ENCODE assay signal across 23 mouse cellular contexts in the genomic region with DNA sequence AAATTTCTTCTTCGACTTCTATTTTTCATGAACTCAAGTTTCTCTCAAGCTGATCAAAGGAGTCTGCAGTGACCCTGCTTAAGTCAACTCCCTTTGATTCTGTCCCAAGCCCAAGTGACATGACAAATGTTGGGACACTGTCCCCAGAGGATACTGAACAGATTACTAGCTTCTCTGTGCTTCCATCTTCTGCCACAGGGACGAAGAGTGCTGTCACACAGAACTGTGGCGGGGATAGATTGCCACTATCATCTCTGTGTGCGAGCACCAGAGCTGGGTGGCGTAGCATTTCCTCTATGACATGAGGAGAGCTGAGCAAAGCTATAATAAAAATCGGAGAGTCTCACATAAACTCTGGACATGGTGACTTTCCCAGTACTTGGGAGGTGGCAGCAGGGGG. TPM values are rescaled to one million over a fixed set of nuclear protein-coding genes. Genes with fewer than 3 reads are reported as not detected.
DNase-seq lines count a peak whose midpoint lies in the region; ATAC-seq lines count a peak whose summit lies in the region.
"Had no signal": no experiment of that assay in that cellular context is flagged by ENCODE, and none has a peak within 500 bp of the region (broad histone marks: within the 10 kb centered on the region; RNA-seq: fewer than 3 reads in every experiment).

No protein-coding gene starts in this region.

- DNase-seq in adrenal gland, adult 2 months: peak; percentile 28
- DNase-seq in adrenal gland, adult 8-10 months: no peak
- no peak for DNase-seq in kidney, postnatal 25 days
- no peak for DNase-seq in lung, adult 18-20 months
- peak; percentile 52 for DNase-seq in lung, postnatal 10 days
- no peak for DNase-seq in testis, postnatal 10 days (ENCODE audit: low spot score)
- DNase-seq: cerebellum, adult 18-20 months; cerebellum, postnatal 25 days; forebrain, postnatal 0 days; heart, adult 18-20 months; heart, postnatal 36 days; right cerebral cortex, adult 18-20 months; thymus, postnatal 14 days had no signal

- no peak for ATAC-seq in kidney, embryonic 15.5 days (replicated peaks; ENCODE audit: low FRiP score)
- no peak for ATAC-seq in lung, embryonic 15.5 days (ENCODE audit: borderline replicate concordance, extremely low read depth, low FRiP score, low TSS enrichment)
- ATAC-seq: CD4-positive, CD25-positive, alpha-beta regulatory T cell, adult 4 months; forebrain, postnatal 0 days; intestine, postnatal 0 days; Patski had no signal

- H3K9ac ChIP-seq in kidney, embryonic 15.5 days: no peak overlapping the region
- no peak overlapping the region for H3K9ac ChIP-seq in lung, embryonic 15.5 days
- H3K9ac ChIP-seq: embryonic facial prominence, embryonic 15.5 days; forebrain, postnatal 0 days; heart, embryonic 13.5 days; hindbrain, embryonic 15.5 days; liver, embryonic 14.5 days had no signal

- WGBS in kidney, embryonic 15.5 days: 67% methylated on average over 6 of the region's 6 CpGs
- WGBS in lung, embryonic 15.5 days: 80% methylated on average over 6 of the region's 6 CpGs

- peaks cover 44% of the 10 kb centered on the region for H3K36me3 ChIP-seq in kidney, embryonic 15.5 days
- peaks cover 31% of the 10 kb centered on the region for H3K36me3 ChIP-seq in lung, embryonic 15.5 days

- H3K4me2 ChIP-seq in kidney, embryonic 15.5 days: no peak overlapping the region
- no peak overlapping the region for H3K4me2 ChIP-seq in lung, embryonic 15.5 days
- H3K4me2 ChIP-seq: embryonic facial prominence, embryonic 15.5 days; heart, embryonic 13.5 days had no signal

- 0 out of 2 replicates have a peak, but pooled peaks cover 7% of the 10 kb centered on the region for H3K4me1 ChIP-seq in kidney, embryonic 15.5 days
- peaks cover 2% of the 10 kb centered on the region; the same call in 1 of the 2 replicates for H3K4me1 ChIP-seq in lung, embryonic 15.5 days
- H3K4me1 ChIP-seq: embryonic facial prominence, embryonic 15.5 days had no signal

- H3K27ac ChIP-seq in kidney, embryonic 15.5 days: peak overlapping the region; percentile 13; the same call in 1 of the 2 replicates
- H3K27ac ChIP-seq in lung, embryonic 15.5 days: 0 out of 2 replicates have a peak overlapping the region, but pooled peaks have one; percentile 6
- H3K27ac ChIP-seq: embryonic facial prominence, embryonic 15.5 days; heart, embryonic 13.5 days; hindbrain, embryonic 15.5 days; liver, embryonic 14.5 days; stomach, postnatal 0 days had no signal

- H3K27me3 ChIP-seq in kidney, embryonic 15.5 days: no peaks in the 10 kb centered on the region
- no peaks in the 10 kb centered on the region for H3K27me3 ChIP-seq in lung, embryonic 15.5 days
- H3K27me3 ChIP-seq: embryonic facial prominence, embryonic 15.5 days; heart, embryonic 13.5 days; hindbrain, embryonic 15.5 days; Patski had no signal

- H3K4me3 ChIP-seq in kidney, embryonic 15.5 days (replicated peaks): no peak overlapping the region
- H3K4me3 ChIP-seq in lung, embryonic 15.5 days: no peak overlapping the region
- H3K4me3 ChIP-seq: embryonic facial prominence, embryonic 15.5 days; heart, embryonic 13.5 days; hindbrain, embryonic 15.5 days had no signal

- H3K9me3 ChIP-seq in kidney, embryonic 15.5 days (replicated peaks): no peaks in the 10 kb centered on the region
- H3K9me3 ChIP-seq in lung, embryonic 15.5 days: no peaks in the 10 kb centered on the region
- H3K9me3 ChIP-seq: embryonic facial prominence, embryonic 15.5 days; heart, embryonic 13.5 days; hindbrain, embryonic 15.5 days had no signal

RNA-seq across cellular contexts. Expression of a gene that starts 29.3 kb away (rescaled TPM):
- 10 to 100 TPM; 37.9 to 50.1 TPM for total RNA-seq in adrenal gland, adult 2 months (2021)
- polyA plus RNA-seq in adrenal gland, adult 2 months (2012; rRNA removed): 10.7 and 12.5 TPM in 2 replicates
- total RNA-seq in adrenal gland, adult 8-10 months (2022): 10 to 100 TPM; 53.7 to 68.7 (median 64.1) TPM
- 28.9 and 29.7 TPM in 2 replicates for polyA plus RNA-seq in kidney, embryonic 15.5 days (2015; fragmentation: Nextera tagmentation; extraction: Ambion mirVana)
- 24.1 and 24.7 TPM in 2 replicates for polyA plus RNA-seq in lung, embryonic 15.5 days (2015; fragmentation: Nextera tagmentation; extraction: Ambion mirVana)

Comparison
In these comparisons a context has a peak if more than half of its experiments do, and no peak if none do; other contexts are left out.
1. DNase-seq: peak in adrenal gland, adult 2 months (single experiment) and lung, postnatal 10 days (single experiment); none in adrenal gland, adult 8-10 months (single experiment), kidney, postnatal 25 days (0 of 2), lung, adult 18-20 months (0 of 2) and testis, postnatal 10 days (single experiment).